Mouse (Mus musculus) embryonic facial prominence, embryonic 11.5 days (tissue): ENCODE measurements around the gene Agfg1. TPM values are rescaled to one million over a fixed set of nuclear protein-coding genes. Genes with fewer than 3 reads are reported as not detected.

Source experiments
- microRNA-seq: library from miRNA; unstranded; fragments of <30 nt; microRNA quantifications from one replicate; pipeline ENCODE4, GENCODE M21; 2016; ENCODE audit warnings: borderline number of aligned reads
- polyA plus RNA-seq: library from polyadenylated mRNA; unstranded; fragments of >200 nt; fragmentation: Nextera tagmentation; extraction: Ambion mirVana; gene quantifications from 2 replicates; pipeline ENCODE4 v1.2.1, GENCODE M21; 2014

Gene Agfg1
- polyA plus RNA-seq, 1 experiment from 2014 or later = 51.6 TPM

Small RNA genes within 50 kb of the gene (microRNA-seq; reads per million reads assigned to microRNA genes)
- gene Gm22396 = not detected

Other genes starting within 250 kb of the Agfg1 start
- 260 and 266 TPM in 2 replicates for gene Mff, start 114.6 kb upstream of the Agfg1 start, polyA plus RNA-seq
- not detected in 2 replicates for gene Tm4sf20, start 71.0 kb upstream of the Agfg1 start, polyA plus RNA-seq
- not detected in 2 replicates for gene Gm47791, start 68.2 kb upstream of the Agfg1 start, polyA plus RNA-seq
- not detected in 2 replicates for gene A030005L19Rik, start 73.8 kb downstream of the Agfg1 start, polyA plus RNA-seq
- gene A030014E15Rik, start 85.4 kb downstream of the Agfg1 start, polyA plus RNA-seq = not detected in 2 replicates
- not detected in 2 replicates for gene Gm6217, start 91.9 kb downstream of the Agfg1 start, polyA plus RNA-seq
- gene A030003K21Rik, start 103.9 kb downstream of the Agfg1 start, polyA plus RNA-seq = not detected in 2 replicates
- gene Gm7544, start 116.5 kb downstream of the Agfg1 start, polyA plus RNA-seq = not detected in 2 replicates
- gene Gm47955, start 120.8 kb downstream of the Agfg1 start, polyA plus RNA-seq = not detected in 2 replicates
- gene Gm47959, start 161.1 kb downstream of the Agfg1 start, polyA plus RNA-seq = not detected in 2 replicates
- gene Slc19a3, start 199.0 kb downstream of the Agfg1 start, polyA plus RNA-seq = 0.35 and 0.60 TPM in 2 replicates
- not detected in 2 replicates for gene Krtap28-10, start 203.0 kb downstream of the Agfg1 start, polyA plus RNA-seq
- gene Gm47969, start 205.4 kb downstream of the Agfg1 start, polyA plus RNA-seq = not detected in 2 replicates
- not detected in 2 replicates for gene A030005K14Rik, start 219.9 kb downstream of the Agfg1 start, polyA plus RNA-seq
- gene Krtap28-13, start 221.4 kb downstream of the Agfg1 start, polyA plus RNA-seq = not detected in 2 replicates